Mouse (Mus musculus): ENCODE measurements around the gene Rab42.
"Not testable (repeated sequence)": the region's sequence is repeated elsewhere in the genome, so short reads cannot be mapped to it uniquely, and the experiment has no call there.

Rab42 gene

GRCm38 (mm10) chr4:132312627-132313026, 9.4 kb upstream of the Rab42 start:
- DNase-seq (ENCODE audit: extremely low read depth, insufficient read length, low spot score): no peak

GRCm38 (mm10) chr4:132311801-132312200, 8.6 kb upstream of the Rab42 start:
- no peak for DNase-seq (ENCODE audit: extremely low read depth, insufficient read length, low spot score)

GRCm38 (mm10) chr4:132311209-132311608, 8.0 kb upstream of the Rab42 start:
- DNase-seq (ENCODE audit: extremely low read depth, insufficient read length, low spot score): no peak

GRCm38 (mm10) chr4:132309849-132310472, 6.8 kb upstream of the Rab42 start:
- DNase-seq (ENCODE audit: extremely low read depth, insufficient read length, low spot score): peak; percentile 50

GRCm38 (mm10) chr4:132309140-132309848, 6.1 kb upstream of the Rab42 start:
- no peak for DNase-seq (ENCODE audit: extremely low read depth, insufficient read length, low spot score)

- DNase-seq (ENCODE audit: extremely low read depth, insufficient read length, low spot score): peak; percentile 82
Observed at GRCm38 (mm10) chr4:132308437-132309139, 5.4 kb upstream of the Rab42 start.

GRCm38 (mm10) chr4:132306004-132306403, 2.8 kb upstream of the Rab42 start:
- DNase-seq (ENCODE audit: extremely low read depth, insufficient read length, low spot score): no peak

- no peak for DNase-seq (ENCODE audit: extremely low read depth, insufficient read length, low spot score)
Observed at GRCm38 (mm10) chr4:132305276-132305675, 2.1 kb upstream of the Rab42 start.

- DNase-seq (ENCODE audit: extremely low read depth, insufficient read length, low spot score): not testable (repeated sequence)
Observed at GRCm38 (mm10) chr4:132303484-132303883, 299 bp upstream of the Rab42 start.

- no peak for DNase-seq (ENCODE audit: extremely low read depth, insufficient read length, low spot score)
Observed at GRCm38 (mm10) chr4:132301965-132302938, 933 bp downstream of the Rab42 start.

- DNase-seq (ENCODE audit: extremely low read depth, insufficient read length, low spot score): no peak
Observed at GRCm38 (mm10) chr4:132301486-132301885, 1.7 kb downstream of the Rab42 start.

GRCm38 (mm10) chr4:132299849-132300248, 3.3 kb downstream of the Rab42 start:
- no peak for DNase-seq (ENCODE audit: extremely low read depth, insufficient read length, low spot score)

- DNase-seq (ENCODE audit: extremely low read depth, insufficient read length, low spot score): no peak
Observed at GRCm38 (mm10) chr4:132295696-132296390, 7.3 kb downstream of the Rab42 start.

GRCm38 (mm10) chr4:132293682-132294240, 9.4 kb downstream of the Rab42 start:
- no peak for DNase-seq (ENCODE audit: extremely low read depth, insufficient read length, low spot score)

GRCm38 (mm10) chr4:132292988-132293387, 10.2 kb downstream of the Rab42 start:
- no peak for DNase-seq (ENCODE audit: extremely low read depth, insufficient read length, low spot score)

- no peak for DNase-seq (ENCODE audit: extremely low read depth, insufficient read length, low spot score)
Observed at GRCm38 (mm10) chr4:132291624-132292335, 11.4 kb downstream of the Rab42 start.

GRCm38 (mm10) chr4:132291056-132291455, 12.1 kb downstream of the Rab42 start:
- no peak for DNase-seq (ENCODE audit: extremely low read depth, insufficient read length, low spot score)

- not testable (repeated sequence) for DNase-seq (ENCODE audit: extremely low read depth, insufficient read length, low spot score)
Observed at GRCm38 (mm10) chr4:132288840-132289239, 14.3 kb downstream of the Rab42 start.

- DNase-seq (ENCODE audit: extremely low read depth, insufficient read length, low spot score): no peak
Observed at GRCm38 (mm10) chr4:132275949-132276348, 27.2 kb downstream of the Rab42 start.

All from 3134 (cell line).